Mouse (Mus musculus) embryonic fibroblast, embryonic 13.5 days (primary cell): ENCODE results near the gene Frat1. TPM values are rescaled to one million over a fixed set of nuclear protein-coding genes. Genes with fewer than 3 reads are reported as not detected.

ENCODE experiments used
- H3K27ac ChIP-seq: 2 replicates; pipeline ENCODE4 v1.5.1; 2012; ENCODE audit warnings: low read length, control low read depth, inconsistent platforms; ENCODE audit not compliant: insufficient read depth
- H3K4me1 ChIP-seq: 2 replicates; pipeline ENCODE4 v1.6.1; 2011; ENCODE audit warnings: low read length; ENCODE audit not compliant: control insufficient read depth, insufficient read depth
- H3K4me3 ChIP-seq: 2 replicates; pipeline ENCODE4 v1.5.1; 2011; ENCODE audit warnings: mild to moderate bottlenecking, control low read depth, low read length; ENCODE audit not compliant: insufficient read depth
- CTCF ChIP-seq: IDR thresholded peaks from 2 replicates; pipeline ENCODE4 v1.5.1; 2011; ENCODE audit warnings: mild to moderate bottlenecking, control low read depth, low read length, moderate library complexity, borderline replicate concordance; ENCODE audit not compliant: insufficient read depth
- POLR2A ChIP-seq: IDR thresholded peaks from 2 replicates; pipeline ENCODE4 v1.6.1; 2011; ENCODE audit warnings: low read depth, mild to moderate bottlenecking, control low read depth, low read length, moderate library complexity
- polyA plus RNA-seq: library from polyadenylated mRNA; stranded (reverse); fragments of >200 nt; gene quantifications from 2 replicates; pipeline ENCODE4 v1.2.4, GENCODE M21; 2011; ENCODE audit warnings: low read depth; ENCODE audit not compliant: missing spikeins, insufficient read length

Gene Frat1
- 0.26 TPM in 1 of 2 replicates, not detected in the other for polyA plus RNA-seq

GRCm38 (mm10) chr19:41829381-41830105 lies at the start of gene Frat1:
Gene Frat1 (plus strand): TSS chr19:41829970.
- Histone ChIP-seq H3K4me3 (peak within 1 kb of the TSS; percentile 40), H3K27ac (no peak within 1 kb of the TSS), H3K4me1 (no peaks in the 10 kb centered on the region)
- TF ChIP-seq POLR2A (no peak), CTCF (no peak)

GRCm38 (mm10) chr19:41786896-41787295 lies 42.9 kb upstream of the Frat1 start:
- TF ChIP-seq POLR2A (no peak), CTCF (no peak)
- H3K4me3 ChIP-seq: no peak overlapping the region
- H3K27ac ChIP-seq: no peak overlapping the region
- H3K4me1 ChIP-seq: no peaks in the 10 kb centered on the region

GRCm38 (mm10) chr19:41789110-41789961 lies 40.4 kb upstream of the Frat1 start:
- peaks cover 3% of the 10 kb centered on the region; the same call in 1 of the 2 replicates for H3K4me1 ChIP-seq
- H3K27ac ChIP-seq: no peak overlapping the region
- no peak for TF ChIP-seq CTCF
- no peak for TF ChIP-seq POLR2A
- H3K4me3 ChIP-seq: no peak overlapping the region

GRCm38 (mm10) chr19:41791384-41791783 lies 38.4 kb upstream of the Frat1 start:
- TF ChIP-seq POLR2A (no peak), CTCF (no peak)
- no peak overlapping the region for H3K27ac ChIP-seq

GRCm38 (mm10) chr19:41792934-41793486 lies 36.8 kb upstream of the Frat1 start:
- Histone ChIP-seq H3K4me1 (peaks cover 3% of the 10 kb centered on the region; the same call in 1 of the 2 replicates), H3K27ac (no peak overlapping the region), H3K4me3 (no peak overlapping the region)
- TF ChIP-seq POLR2A (no peak), CTCF (no peak)

More at GRCm38 (mm10) chr19:41791384-41791783, 38.4 kb upstream of the Frat1 start:
- H3K4me1 ChIP-seq: peaks cover 3% of the 10 kb centered on the region; the same call in 1 of the 2 replicates
- H3K4me3 ChIP-seq: no peak overlapping the region

- peaks cover 3% of the 10 kb centered on the region; the same call in 1 of the 2 replicates for H3K4me1 ChIP-seq
- TF ChIP-seq CTCF (no peak), POLR2A (no peak)
- no peak overlapping the region for H3K27ac ChIP-seq
- no peak overlapping the region for H3K4me3 ChIP-seq
These were observed 35.8 kb upstream of the Frat1 start for GRCm38 (mm10) chr19:41794017-41794416.

GRCm38 (mm10) chr19:41794901-41795300 lies 34.9 kb upstream of the Frat1 start:
- H3K4me3 ChIP-seq: no peak overlapping the region

GRCm38 (mm10) chr19:41796148-41796760 lies 33.5 kb upstream of the Frat1 start:
- TF ChIP-seq CTCF (no peak), POLR2A (no peak)
- peaks cover 3% of the 10 kb centered on the region; the same call in 1 of the 2 replicates for H3K4me1 ChIP-seq
- no peak overlapping the region for H3K4me3 ChIP-seq
- no peak overlapping the region for H3K27ac ChIP-seq

More at GRCm38 (mm10) chr19:41794901-41795300, 34.9 kb upstream of the Frat1 start:
- peaks cover 3% of the 10 kb centered on the region; the same call in 1 of the 2 replicates for H3K4me1 ChIP-seq
- TF ChIP-seq POLR2A (no peak), CTCF (no peak)
- no peak overlapping the region for H3K27ac ChIP-seq

GRCm38 (mm10) chr19:41796789-41797327 lies 32.9 kb upstream of the Frat1 start:
- Histone ChIP-seq H3K4me1 (peaks cover 3% of the 10 kb centered on the region; the same call in 1 of the 2 replicates), H3K4me3 (no peak overlapping the region), H3K27ac (no peak overlapping the region)
- TF ChIP-seq CTCF: no peak
- TF ChIP-seq POLR2A: no peak
